Mouse (Mus musculus) left cerebral cortex, adult 8-10 months (tissue): ENCODE measurements around the gene Kcng1. TPM values are rescaled to one million over a fixed set of nuclear protein-coding genes. Genes with fewer than 3 reads are reported as not detected.
A peak's percentile ranks its signal among the peaks of the same experiment; 100 is the strongest.

Experiments
- DNase-seq, 2 experiments: peaks; one replicate each; pipeline ENCODE4 v3.0.0; 2022; ENCODE audit warnings: low spot score in 2 of 2
- total RNA-seq, 4 experiments: library from RNA; stranded (reverse); gene quantifications; 2 replicates each; pipeline ENCODE4 v1.2.4; 2022

Kcng1 gene
- total RNA-seq, 4 experiments from 2014 or later, result 20.9 to 27.9 (median 26.2) TPM

DNA sequence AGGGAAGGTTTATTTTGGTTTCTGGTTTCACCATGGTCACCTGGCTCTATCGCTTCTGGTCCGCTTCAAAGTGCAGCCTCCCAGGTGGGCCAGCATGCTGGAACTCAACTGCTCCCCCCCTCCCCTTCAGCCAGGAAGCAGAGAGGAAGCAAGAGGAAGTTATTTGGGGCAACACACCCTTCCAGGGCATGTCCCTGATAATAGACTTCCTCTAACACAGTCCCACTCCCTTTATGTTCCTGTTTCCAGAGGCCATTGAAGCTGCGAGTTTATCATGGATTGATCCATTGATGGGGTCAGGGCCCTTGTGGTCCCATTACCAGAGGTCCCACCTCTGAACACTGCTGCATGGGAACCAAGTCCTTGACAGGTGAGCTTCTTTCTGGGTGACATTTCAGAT lies 21.4 kb downstream of the Kcng1 start:
- DNase-seq, result no peak

DNA sequence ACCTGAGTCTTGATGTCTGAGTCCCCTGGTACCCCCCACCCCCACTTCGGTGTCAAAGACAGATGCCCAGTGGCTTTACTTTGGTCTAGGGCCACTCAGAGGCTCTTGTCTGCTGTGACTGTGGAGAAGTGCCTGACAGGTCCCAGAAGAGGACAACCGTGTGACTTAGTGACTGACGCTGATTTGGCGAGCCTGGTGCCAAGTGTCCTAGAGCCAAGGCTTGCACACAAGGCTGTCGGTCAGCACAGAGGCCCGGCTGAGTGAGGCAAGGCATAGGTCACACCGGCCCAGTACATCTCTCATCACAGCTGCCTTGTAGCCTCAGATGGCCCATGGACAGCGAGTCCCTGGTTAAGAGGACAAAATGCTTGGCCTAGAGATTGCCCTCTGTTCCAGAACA lies 22.5 kb downstream of the Kcng1 start:
- no peak for DNase-seq

DNA sequence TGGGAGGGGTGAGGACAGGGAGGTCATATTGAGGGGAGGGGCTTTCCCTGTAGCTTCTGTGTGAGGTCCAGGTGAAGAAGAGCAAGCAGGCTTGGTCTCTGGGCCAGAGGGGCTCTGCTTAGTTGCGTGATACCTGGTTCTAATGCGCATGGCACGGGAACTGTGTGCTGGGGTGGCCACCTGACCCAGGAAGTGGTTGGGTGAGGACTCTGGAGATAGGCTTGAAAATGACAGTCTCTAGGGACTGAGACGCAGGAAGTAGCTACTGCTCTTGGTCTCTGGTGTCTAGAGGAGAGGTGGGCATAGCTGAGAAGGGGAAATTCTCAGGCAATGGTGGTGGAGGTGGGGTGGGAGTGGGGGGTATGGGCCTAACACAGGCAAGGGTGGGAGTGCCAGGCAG lies 24.3 kb downstream of the Kcng1 start:
- no peak for DNase-seq

DNA sequence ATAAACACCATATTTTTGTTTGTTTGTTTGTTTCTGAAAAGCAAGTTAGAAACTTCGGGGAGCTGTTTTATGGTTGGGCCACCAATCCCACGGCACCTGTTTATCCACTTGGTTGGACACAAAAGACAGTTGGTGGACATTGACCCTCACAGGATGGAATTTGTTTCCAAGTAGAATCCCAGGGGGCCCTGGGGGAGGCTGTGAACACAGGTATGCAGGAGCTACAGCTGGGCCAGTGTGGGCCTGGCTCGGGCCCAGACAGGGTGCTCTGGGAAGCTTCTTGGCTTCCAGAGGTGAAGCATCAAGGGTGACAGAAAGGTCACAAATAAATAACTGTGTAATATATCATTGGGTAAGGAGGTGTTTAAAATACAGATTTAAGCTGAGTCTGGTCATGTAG lies 25.0 kb downstream of the Kcng1 start:
- DNase-seq, result no peak

DNA sequence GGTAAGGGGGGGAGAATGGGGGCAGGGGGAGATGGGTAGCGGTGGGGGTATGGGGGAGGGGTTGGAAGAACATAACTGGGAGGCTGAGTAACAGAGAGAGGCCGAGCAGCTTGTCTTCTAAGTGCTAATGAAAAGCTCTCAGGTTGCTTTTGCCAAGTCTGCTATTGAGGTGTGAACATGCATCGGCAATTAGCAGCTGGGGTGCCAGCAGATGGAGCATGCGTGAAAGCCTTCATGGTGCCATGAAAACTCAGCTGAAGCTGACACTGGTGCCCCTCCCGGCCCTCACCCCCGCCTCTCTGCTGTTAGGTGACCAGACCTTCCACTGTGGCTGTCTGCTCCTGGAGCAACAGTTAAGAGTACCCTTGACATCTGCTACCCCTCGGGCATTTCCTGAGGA lies 27.7 kb downstream of the Kcng1 start:
- DNase-seq, result peak in 1 of 2 experiments; percentile 59

DNA sequence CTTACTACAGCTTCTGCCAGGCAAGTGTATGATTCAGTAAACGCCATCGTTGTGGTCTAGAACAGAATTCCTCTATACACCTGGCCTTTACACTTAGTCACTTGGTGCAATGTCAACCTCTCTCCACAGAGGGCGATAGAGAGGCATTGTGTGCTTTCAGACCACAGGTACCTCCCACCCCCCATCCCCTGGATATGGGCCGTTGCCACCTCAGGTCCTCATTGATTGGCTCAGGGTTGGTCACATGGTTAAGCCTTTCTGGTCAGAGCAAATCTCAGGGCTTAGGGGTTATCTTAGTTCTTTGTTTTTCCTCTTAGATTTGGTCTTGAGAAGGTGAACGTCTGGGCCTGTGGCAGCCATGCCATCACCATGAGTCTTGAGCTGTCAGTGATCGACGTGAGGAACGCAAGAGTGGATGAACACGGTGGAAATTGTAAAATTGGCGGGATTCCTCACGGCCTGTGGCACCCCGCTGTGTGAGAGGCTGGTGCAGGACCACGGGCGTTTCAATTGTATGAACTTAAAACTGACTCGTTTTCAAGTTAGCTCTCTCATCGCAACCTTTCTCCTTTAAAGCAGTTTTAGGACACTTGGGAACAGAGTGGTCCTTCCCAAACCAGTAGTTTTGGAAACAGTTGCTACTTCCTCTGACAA lies 28.8 kb downstream of the Kcng1 start:
- no peak for DNase-seq

DNA sequence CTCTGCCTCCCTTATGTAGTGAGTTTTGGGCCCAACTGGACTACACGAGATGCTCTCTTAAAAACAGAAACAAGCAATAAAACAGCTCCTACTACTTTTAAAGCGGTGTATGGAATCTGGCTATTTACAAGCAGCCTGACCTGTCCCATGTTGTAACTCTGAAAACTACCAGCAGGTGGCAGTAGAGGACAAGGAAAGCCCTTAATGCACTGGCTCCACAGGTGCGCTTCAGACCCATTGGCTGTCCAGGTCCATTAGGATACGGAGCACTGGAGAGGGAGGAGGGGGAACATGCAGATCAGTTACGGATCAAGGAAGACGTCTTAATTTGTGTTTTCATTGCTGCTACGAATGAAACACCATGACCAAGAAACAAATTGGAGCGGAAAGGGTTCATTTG lies 31.3 kb downstream of the Kcng1 start:
- DNase-seq, result peak; percentile 71 to 72

DNA sequence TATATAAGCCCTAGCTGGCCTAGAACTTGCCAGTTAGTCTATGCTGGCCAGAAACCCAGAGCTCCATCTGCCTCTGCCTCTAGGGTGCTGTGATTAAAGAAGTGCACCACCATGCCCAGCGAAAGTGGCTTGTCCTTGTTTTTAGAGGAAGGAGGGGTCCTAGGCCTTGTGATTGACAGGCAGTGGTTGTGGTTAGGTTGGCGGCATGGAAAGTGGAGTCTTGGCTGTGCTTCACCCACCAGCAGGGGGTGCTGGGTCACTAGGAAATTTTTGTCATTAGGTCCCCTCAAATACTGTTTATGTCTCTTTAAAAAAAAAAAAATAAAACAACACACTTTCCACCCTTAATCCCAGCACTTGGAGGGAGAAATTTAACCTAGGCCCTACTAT lies 32.7 kb downstream of the Kcng1 start:
- DNase-seq, result no peak

DNA sequence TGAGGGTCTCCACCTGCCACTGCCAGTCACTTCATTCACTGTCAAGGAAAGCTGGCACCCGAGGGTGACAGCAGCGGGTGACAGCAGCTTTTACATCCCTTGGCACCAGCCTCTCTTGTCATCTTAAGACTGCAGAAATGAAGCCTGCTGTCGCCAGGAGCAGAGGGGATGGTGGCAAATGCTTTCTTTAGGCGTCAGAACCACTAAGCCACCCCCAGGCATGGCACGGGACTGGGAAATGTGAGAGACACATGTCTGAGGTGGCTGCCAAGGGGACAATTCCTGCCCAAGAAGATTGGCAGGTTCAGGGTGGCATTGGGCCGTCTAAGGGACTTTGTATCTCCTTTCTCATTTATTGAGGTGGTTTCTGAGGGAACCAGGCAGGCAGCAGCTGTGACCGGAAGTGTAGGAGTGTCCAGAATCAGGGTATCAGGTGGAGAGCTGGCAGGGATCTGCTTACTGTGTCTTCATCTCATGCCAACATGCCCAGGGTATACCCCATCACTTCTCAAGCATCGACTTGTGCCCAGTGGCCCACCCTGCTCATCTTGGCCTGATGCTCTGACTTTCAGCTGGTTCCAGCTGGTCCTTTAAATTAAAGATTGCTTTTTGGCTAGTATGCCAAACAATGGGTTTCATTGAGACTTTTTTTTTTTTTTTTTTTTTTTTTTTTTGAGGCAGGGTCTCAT lies 33.2 kb downstream of the Kcng1 start:
- DNase-seq, result no peak

DNA sequence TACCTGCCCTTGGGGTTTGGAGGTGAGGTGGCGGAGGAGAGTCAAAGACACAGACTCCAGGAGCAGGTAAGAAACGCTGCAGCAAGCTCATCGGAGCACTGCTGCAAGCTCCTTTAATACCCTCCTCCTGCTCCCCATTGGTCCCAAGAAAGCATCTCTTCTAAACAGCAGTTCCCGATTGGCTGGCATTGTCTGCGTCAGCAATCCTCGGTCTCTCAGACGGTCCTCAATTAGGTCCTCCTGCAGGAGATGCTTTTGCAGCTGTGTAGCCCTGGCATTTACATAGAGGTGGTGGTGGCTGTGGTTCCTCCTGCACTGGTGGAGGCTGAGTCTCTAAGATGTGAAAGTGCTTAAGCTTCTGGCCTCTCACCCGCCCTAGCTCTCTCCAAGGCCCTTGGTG lies 36.0 kb downstream of the Kcng1 start:
- DNase-seq, result no peak

DNA sequence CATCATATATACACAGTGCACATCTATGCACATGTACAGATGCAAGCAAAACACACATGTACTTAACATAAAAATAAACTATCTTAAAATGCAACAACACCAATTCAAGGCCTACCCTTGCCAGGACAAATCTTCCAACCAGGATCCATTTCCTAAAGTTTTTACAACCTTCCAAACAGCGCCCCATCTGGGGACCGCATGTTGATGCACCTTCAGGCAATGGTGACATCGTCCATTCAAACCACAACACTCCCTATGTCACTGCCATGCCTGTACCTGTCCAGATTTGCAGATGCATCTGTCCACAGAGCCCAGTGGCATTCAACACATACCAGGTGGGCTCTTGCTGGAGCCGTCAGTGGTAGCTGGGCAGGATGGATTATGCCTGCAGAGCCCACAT lies 38.3 kb downstream of the Kcng1 start:
- DNase-seq, result no peak

DNA sequence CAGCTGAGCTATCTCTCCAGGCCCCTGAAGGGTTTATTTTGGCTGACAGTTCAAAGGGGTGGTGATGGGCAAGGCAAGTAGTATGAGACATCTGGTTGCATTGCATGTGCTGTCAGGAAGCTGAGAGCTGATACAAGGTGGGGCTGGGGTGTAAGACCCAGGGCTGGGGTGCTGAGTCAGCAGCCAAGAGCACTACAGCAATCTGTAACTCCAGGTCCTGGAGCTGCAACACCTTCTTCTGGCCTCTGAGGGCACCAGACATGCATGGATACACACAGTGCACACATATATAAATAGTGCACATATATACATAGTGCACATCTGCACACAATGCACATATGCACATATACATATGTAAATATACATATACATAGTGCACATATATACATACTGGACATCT lies 38.7 kb downstream of the Kcng1 start:
- DNase-seq, result no peak

DNA sequence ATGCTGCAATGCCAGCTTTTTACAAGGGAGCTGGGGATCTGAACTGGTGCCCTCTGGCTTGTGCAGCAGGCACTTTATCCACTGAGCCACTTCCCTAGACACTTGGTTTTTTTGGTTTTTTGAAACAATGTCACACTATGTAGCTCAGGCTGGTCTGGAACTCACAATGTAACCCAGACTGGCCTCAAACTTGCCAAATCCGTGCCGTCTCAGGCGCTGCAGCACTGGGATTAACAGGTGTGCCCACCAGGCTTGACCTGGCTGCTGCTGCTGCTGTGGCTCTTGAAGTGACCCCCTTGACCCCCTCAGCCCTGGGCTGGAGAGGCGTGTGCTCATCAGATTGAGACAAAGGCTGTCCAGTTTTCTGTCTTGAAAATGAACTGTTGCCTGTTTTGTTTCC lies 43.2 kb downstream of the Kcng1 start:
- no peak for DNase-seq

DNA sequence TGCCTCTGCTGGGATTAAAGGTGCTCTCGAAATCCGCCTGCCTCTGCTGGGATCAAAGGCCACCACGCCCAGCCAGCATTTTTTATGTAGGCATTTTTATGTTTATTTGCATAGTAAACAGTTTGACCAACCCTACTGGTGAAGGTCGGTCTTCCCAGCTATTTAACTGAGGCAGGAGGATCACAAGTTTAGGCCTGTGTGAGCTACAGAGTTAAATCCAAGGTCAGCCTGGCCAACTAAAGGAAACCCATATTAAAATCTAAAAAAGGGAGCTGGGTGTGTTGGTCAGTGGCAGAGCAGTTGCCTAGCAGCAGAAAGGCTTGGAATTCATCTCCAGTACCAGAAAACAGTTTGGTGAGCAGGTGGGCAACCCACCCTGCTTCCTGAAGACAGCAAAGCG lies 48.2 kb downstream of the Kcng1 start:
- DNase-seq, result no peak

DNA sequence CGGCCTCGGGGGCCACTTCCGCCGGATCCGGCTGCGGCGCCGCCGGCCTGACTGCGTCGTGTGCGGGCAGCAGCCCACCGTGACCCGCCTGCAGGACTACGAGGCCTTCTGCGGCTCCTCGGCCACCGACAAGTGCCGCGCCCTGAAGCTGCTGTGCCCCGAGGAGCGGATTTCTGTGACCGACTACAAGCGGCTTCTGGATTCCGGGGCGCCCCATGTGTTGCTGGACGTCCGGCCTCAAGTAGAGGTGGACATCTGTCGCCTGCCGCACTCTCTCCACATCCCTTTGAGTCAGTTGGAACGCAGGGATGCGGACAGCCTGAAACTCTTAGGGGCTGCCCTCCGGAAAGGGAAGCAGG lies 50.1 kb downstream of the Kcng1 start:
- no peak for DNase-seq

DNA sequence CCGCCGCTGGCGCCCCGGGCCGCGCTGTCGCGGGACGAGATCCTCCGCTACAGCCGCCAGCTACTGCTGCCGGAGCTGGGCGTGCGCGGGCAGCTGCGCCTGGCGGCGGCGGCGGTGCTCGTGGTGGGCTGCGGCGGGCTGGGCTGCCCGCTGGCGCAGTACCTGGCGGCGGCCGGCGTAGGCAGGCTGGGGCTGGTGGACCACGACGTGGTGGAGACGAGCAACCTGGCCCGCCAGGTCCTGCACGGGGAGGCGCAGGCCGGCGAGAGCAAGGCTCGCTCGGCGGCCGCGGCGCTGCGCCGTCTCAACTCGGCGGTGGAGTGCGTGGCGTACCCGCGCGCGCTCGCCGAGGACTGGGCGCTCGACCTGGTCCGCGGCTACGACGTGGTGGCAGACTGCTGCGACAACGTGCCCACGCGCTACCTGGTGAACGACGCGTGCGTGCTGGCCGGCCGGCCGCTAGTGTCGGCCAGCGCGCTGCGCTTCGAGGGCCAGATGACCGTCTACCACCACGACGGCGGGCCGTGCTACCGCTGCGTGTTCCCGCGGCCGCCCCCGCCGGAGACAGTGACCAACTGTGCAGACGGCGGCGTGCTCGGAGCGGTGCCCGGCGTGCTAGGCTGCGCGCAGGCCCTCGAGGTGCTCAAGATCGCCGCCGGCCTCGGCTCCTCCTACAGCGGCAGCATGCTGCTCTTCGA lies 50.6 kb downstream of the Kcng1 start:
- DNase-seq, result peak in 1 of 2 experiments; percentile 37

DNA sequence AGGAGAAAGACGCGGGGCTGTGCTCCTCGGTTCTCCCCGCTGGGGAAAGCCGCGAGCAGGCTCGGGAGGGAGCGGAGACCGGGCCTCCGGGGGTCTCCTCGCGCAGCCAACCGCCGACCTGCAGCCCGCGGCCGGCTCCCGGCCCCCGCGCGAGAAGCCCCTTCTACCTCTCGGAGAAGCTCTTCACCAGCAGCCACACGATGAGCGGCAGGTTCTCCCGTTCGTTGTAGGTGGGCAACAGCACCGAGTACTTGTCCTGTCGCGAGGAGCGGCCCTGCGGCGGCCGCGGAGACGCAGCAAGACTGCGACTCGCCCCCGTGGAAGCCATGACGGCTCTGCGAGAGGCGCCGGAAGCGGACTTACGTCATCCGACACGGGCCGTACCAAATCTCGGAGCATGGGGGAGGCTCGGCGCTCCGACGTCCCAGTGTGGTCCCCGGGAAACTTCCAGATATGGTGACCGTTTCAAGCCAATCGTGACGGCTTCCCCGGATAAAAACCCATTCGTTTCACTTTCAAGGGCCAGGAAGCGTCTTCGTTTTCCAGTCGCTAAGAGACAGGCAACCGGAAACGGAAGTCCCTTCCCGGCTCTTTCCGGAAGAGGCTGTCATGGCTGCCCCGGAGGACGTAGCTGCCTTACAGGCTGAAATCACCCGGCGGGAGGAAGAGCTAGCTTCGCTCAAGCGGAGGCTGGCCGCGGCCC lies 51.4 kb downstream of the Kcng1 start, which contains the start of the genes Gm20716, Dpm1 and Mocs3:
TSS of gene Gm20716 (minus strand) at position 339 of the 703 bp plus-strand sequence.
TSS of gene Dpm1 (minus strand) at position 566 of the 703 bp plus-strand sequence.
TSS of gene Mocs3 (plus strand) at position 597 of the 703 bp plus-strand sequence.
- DNase-seq, result peak; percentile 83 to 92

DNA sequence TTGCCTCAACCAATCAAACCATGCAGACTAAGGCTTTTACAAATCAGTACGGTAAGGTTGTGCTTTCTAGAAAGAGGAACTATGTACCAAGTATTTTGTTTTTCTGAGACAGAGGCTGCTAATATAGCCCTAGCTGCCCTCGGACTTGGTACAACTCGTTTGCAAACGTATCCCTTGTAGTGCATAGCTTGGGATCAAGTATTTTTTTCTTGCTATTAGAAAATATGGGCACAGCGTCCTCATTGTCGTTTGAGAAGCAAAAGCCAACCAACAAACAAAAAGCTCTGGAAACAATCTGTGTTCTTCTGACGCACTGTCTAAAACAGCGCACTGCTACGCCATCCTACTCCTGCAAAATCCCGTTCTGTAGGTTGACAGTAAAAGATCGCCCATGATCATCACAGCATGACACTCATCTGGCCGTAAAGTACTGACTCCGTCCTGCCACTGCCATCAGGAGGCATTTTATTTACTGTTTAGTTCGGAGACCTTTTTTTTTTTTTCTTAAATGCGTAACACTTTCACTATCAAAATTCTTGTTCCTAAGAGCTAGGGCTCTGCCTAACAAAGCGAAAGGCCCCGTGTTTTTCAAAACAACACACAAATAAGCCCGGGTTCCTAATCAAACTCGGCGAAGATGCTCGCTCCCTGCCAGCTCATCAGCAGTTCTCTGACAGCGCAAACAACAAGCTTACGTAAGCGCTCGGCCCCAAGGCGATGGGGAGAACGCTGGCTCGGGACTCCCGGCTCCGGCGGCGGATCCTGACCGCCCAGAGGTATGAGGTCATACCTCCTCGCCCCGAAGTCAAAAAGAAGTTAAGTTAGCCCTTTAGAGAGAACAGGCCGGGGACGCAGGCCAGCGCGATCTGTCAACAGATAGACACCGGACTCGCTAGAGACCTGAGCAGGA lies 52.2 kb downstream of the Kcng1 start:
- DNase-seq, result no peak

DNA sequence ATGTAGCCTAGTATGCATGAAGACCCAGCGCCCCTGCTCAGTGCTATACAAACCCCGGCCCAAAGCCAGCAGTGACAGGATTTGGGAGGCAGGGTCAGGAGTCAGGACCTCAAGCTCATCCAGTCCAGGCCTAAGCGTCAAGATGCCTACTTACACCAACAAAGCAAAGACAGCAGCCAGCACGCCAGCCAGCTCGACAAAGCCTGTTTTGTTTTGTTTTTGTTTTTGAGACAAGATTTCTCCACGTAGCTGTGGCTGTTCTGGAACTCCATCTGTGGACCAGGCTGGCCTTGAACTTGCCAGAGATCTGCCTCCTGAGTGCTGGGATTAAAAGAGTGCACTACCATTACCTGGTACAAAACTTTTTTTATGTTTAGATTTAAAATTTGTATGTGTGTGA lies 58.2 kb downstream of the Kcng1 start:
- DNase-seq, result no peak

DNA sequence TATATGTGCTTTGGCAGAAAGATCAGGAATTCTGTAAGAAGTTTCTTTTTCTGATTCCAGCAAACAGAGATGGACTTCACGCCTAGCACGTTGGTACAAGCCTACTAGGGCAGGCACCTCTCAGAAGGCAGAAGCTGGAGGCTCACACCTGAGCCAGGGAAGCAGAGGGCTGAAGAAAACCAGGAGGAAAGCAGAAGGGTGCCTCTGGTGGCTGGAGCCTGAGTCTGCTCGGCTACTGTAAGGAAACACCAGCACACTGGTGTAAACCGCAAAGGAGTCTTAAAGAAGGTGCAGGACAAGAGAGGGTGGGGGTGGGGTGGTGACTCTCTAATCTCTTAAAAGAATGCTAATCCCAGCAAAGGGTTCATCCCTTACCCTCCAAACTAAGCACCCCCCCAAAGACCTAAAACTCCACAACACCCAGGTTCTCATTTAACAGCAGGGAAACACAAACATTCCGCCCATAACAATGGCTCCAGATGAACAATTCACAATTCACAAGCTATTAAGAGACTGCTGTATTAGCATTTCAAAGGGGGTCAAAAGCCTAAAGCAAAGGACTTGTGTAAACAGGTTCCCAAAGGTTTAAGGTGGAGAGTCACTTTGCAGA lies 67.6 kb downstream of the Kcng1 start:
- DNase-seq, result no peak
